Mouse (Mus musculus) neutrophil, adult 59 days (primary cell): ENCODE data around the gene Fam117a. TPM values are rescaled to one million over a fixed set of nuclear protein-coding genes. Genes with fewer than 3 reads are reported as not detected.

Experiments
- total RNA-seq, 2 experiments: library from RNA; stranded (reverse); gene quantifications; 1 replicate in 1 of 2; 2 replicates in 1 of 2; pipeline ENCODE4 v1.2.4; 2023

Gene Fam117a
- total RNA-seq: 10 to 100 TPM; 76.0 to 95.2 TPM

GRCm38 (mm10) chr11:95336568-95337128, at the start of gene Fam117a:
Gene Fam117a, plus strand, starts transcription at chr11:95337018.

GRCm38 (mm10) chr11:95310007-95310647, 26.7 kb upstream of the Fam117a start, which contains the start of gene Kat7:
Gene Kat7, minus strand, starts transcription at chr11:95310246.

GRCm38 (mm10) chr11:95384319-95384972, 47.6 kb downstream of the Fam117a start, which contains the start of gene Slc35b1:
Gene Slc35b1, plus strand, starts transcription at chr11:95384692.

GRCm38 (mm10) chr11:95413641-95414535, 77.1 kb downstream of the Fam117a start, which contains the start of gene Spop:
Gene Spop, plus strand, starts transcription at chr11:95414080.

Other genes with a start within 250 kb of the Fam117a start
- under 1 TPM in 1 of 2 experiments, not detected in 1; 0.18 TPM for gene Dlx3, start 216.9 kb upstream of the Fam117a start, total RNA-seq
- not detected for gene Dlx4, start 190.8 kb upstream of the Fam117a start, total RNA-seq
- gene Tac4, start 75.5 kb upstream of the Fam117a start, total RNA-seq: under 1 TPM in 1 of 2 experiments, not detected in 1; 0.31 TPM
- 10 to 100 TPM; 82.3 to 93.7 TPM for gene Kat7, start 26.8 kb upstream of the Fam117a start, total RNA-seq
- gene Slc35b1, start 47.7 kb downstream of the Fam117a start, total RNA-seq: 10 to 100 TPM; 30.2 to 39.7 TPM
- 100 to 1,000 TPM; 104 to 111 TPM for gene Spop, start 77.1 kb downstream of the Fam117a start, total RNA-seq
- gene Nxph3, start 177.6 kb downstream of the Fam117a start, total RNA-seq: not detected